Mouse (Mus musculus): ENCODE results near the gene Med13l.

DNA sequence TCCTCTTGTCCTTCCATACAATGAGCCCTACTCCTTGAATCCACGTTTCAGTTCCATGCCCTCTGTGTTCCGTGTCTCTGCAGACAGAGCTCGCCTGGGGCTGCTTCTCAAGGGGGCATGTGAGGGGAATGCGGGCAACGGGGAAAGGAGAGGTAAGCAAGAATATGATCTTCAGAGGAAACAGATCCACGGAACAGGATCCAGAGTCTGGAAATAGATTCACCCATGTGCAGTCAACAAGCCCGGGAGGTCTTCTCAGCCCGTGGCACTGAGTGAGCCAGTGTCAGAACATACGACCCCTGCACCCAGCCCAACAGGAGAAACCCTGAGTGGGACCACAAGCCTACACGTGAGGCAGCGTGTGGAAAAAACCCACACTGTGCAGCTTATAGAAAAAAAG lies 228.7 kb downstream of the Med13l start:
- TF ChIP-seq EP300 (IDR thresholded peaks at IDR 0.05; ENCODE audit: low read length) (no peak), CTCF (conservative IDR thresholded peaks at IDR 0.05 in 1 of 2, IDR thresholded peaks at IDR 0.05 in 1 of 2; ENCODE audit: low read depth in 2 of 2, low read length in 2 of 2) (no peak), IRF4 (IDR thresholded peaks at IDR 0.05; ENCODE audit: low read depth, low read length) (no peak)
